Mouse (Mus musculus) liver, embryonic 14.5 days (tissue): Measurements from ENCODE around the gene 4632433K11Rik.

Experiments
- CTCF ChIP-seq: IDR thresholded peaks from 2 replicates; pipeline ENCODE4 v1.5.1; 2016; ENCODE audit warnings: antibody characterized with exemption, low read depth, control low read depth
- EP300 ChIP-seq: IDR thresholded peaks from 2 replicates; pipeline ENCODE4 v1.6.1; 2016; ENCODE audit warnings: antibody characterized with exemption, low read depth

DNA sequence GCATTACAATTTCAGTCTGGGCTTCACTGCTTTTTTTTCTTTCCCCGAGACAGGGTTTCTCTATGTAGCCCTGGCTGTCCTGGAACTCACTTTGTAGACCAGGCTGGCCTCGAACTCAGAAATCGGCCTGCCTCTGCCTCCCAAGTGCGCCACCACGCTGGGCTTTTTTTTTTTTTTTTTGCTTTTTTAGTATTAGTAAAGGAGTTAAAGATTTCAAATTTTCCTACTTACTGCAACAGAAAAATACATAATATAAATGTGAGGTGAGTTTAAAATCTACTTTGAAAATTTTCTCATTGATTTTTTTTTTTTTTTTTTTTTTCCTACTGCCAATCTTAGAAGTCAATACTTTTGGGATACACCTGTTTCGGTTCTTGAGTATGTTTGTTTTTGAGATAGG is 31.0 kb downstream of the 4632433K11Rik start:
- TF ChIP-seq CTCF (no peak), EP300 (no peak)
